Mouse (Mus musculus): ENCODE measurements at regions not wholly inside any gene's neighbourhood (a gene's known extent, or its start where the extent isn't known, plus 50 kb on each side); places are given as distances from the start of the nearest gene placed in this dataset.

- TF ChIP-seq CTCF (IDR thresholded peaks at IDR 0.05; ENCODE audit: borderline replicate concordance, insufficient read depth, low read length): no peak
- TF ChIP-seq POLR2A (IDR thresholded peaks at IDR 0.05; ENCODE audit: low read depth, low read length): no peak
Measured at GRCm38 (mm10) chr6:4407748-4408147, 96.9 kb upstream of the Col1a2 start.
